Mouse (Mus musculus) adrenal gland, postnatal 25 days (tissue): ENCODE measurements around the gene Ccnd3. TPM values are rescaled to one million over a fixed set of nuclear protein-coding genes. Genes with fewer than 3 reads are reported as not detected.

Experiments
- DNase-seq: peaks from one replicate; pipeline ENCODE4 v3.0.0; 2021; ENCODE audit warnings: mixed read lengths
- total RNA-seq: library from RNA; stranded (reverse); gene quantifications from 2 replicates; pipeline ENCODE4 v1.2.3, GENCODE M21; 2021

Gene Ccnd3
- total RNA-seq, 1 experiment from 2014 or later: 385 TPM

DNA sequence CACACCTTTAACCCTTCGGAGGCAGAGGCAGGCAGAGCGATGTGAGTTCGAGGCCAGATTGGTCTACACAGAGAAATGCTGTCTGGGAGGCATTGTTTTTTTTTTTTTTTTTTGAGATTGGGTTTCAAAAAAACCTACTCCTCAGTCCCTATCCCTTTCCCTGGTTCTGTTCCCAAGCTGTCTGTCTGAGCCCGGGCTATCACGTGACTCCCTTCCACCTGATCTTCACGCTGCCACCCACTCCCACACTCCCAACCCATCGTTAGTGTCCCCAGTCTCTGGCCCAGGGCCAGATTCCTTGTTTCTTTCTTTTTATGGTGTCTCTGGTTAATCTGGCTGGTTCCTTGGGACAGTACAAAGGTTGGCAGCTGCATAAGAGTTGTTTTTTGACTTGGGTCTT is 46.2 kb downstream of the Ccnd3 start:
- DNase-seq: no peak

DNA sequence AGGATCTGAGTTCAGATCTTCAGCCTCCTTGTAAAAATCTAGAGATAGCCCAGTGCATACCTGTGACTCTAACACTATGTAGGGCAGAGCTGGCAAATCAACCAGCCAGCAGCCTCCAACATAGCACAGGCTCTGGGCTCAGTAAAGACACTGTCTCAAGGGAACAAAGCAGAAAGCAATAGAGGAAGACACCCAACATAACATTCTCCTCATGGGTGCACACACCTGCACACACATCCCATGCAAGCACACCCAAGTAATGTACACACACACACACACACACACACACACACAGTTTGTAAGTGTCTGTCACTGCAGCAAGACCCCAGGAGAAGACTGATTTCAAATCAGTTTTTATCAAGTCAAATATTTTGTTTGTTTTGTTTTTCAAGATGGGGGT is 48.1 kb downstream of the Ccnd3 start:
- no peak for DNase-seq

DNA sequence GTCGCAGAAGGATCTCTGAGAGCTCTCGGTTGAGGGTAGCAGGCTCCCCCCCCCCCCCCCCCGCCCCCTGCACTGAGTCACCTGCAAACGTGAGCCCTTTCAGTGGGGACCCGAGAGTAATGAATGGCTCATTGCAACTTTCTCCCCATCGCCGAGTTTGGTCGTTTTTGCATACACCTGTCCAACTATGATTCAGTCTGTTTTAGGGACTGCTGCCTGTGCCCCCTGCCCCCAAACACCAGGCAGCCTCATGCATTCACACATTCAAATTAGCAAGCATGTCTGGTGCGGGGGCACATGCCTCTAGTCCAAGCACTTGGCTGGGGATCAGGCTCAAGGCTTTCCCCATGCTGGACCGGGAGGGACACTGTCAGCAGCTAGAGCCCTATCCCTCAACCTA is 49.8 kb downstream of the Ccnd3 start:
- no peak for DNase-seq

DNA sequence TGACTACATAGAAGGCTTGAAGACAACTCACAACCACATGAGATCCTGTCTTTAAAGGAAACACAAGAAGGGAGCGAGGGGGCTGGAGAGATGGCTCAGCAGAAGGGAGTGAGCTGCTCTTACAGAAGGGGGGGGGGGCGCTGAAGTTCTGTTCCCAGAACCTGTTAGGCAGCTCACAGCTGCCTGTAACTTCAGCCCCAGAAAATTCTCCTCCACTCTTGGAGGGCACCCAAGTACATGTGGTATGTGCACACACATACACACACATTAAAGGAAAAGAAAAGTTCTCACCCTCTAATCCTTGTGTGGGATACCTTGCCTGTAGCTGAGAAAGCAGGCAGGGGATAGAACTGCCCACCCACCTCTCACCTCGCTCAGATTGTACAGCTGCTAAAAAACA is 52.3 kb downstream of the Ccnd3 start:
- no peak for DNase-seq

DNA sequence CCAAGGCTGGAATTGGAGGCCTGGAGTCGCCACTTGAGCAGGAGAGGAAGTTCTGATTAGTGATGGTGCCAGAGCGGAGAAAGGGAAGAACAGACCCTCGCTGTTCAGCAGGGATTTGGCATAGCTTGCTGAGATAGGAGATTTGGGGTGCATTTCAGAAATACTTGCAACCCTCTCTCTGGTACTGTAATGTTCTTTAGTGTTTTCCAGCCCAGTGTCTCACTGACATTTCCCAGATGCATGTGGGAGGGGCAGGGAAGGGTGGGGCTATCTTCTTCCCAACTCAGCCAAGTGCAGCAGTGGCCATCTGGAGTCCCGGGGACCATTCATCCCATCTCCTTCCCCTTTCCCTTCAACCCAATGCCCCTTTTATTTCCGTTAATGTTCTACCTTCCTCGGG is 54.9 kb downstream of the Ccnd3 start:
- no peak for DNase-seq

DNA sequence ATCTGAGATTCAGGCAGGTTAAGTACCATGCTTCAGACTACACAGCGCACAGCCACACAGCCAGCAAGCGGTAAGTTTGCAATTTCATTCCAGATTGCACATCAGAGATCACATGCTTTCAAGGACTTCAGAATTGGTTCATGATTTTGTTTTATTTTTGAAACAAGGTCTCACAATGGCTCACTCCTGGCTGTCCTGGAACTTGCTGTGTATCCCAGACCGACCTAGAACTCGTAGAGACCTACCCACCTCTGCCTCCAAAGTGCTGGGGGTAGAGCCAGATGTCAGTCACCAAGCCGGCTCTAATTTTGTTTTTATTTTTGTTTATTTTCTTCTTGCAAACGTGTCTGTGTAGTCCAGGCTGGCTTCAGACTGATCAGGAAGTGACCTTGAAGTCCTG is 58.0 kb downstream of the Ccnd3 start:
- DNase-seq: peak; percentile 4

DNA sequence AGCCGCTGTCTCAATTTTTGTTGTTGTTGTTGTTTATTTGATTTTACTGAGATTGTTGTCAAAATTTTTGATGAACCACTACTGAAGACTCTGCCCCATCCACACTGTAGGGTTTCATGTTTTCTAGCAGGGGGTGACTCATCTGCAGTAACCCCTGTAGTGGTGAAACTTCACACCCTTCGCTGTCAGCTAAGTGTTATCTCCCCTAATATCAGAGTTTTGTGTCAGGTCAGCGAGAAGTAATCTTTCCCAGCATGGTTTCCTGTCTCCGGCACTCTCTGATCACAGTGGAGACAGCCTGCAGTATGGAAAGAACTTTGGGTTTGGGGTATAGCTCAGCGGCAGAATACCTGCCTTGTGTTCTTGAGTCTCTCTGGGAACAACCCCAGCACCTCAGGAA is 59.8 kb downstream of the Ccnd3 start:
- DNase-seq: no peak

DNA sequence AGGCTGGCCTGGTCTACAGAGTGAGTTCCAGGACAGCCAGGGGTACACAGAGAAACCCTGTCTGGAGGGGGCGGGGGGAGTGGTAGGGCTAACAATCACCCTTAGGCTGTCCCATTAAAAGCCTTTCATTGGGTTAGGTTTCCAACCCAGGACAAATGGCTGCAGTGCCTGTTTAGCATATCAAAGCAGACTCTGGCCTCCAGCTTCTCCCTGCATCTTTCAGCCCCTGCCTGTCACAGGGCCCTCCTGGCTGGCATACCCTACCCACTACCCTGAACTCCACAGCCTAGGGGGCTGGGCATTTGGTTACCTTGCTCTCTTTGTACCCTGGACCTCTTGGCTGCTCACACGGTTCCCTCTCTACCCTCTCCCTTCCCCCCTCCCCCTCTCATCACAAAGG is 61.3 kb downstream of the Ccnd3 start:
- no peak for DNase-seq

DNA sequence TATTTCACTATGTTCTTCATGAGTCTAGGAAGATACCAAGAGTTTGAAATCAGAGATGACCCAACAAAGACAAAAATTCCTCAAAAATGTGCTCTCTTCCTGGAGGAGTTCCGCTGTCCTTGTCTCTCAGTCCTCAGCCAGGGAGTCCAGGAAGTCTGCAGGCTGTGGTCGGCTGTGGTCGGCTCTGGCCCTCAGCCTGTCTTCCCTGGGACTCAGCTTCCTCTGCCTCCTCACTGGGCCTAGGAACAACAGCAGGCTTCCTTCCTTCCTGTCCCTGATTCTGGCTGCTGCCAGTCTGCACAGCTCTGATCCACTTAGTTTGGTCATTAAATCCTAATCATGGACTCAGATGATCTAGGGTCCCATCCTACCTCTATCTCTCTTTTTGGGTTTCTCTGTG is 62.4 kb downstream of the Ccnd3 start:
- no peak for DNase-seq

DNA sequence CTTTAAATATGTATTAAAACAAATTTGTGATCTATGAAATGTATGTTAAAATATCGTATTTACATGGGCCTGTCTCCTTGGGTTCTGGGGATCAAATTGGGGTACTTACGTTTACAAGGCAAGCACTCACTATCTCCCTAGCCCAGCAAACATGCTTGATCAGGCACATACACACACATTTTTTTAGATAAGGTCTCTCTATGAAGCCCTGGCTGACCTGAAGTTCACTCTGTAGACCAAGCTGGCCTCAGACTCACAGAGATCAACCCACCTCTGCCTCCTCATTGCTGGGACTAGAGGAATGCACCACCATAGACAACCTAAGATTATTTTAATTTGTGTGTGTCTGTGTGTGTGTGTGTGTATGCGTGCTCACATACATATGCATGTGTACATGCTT is 63.5 kb downstream of the Ccnd3 start:
- DNase-seq: no peak

DNA sequence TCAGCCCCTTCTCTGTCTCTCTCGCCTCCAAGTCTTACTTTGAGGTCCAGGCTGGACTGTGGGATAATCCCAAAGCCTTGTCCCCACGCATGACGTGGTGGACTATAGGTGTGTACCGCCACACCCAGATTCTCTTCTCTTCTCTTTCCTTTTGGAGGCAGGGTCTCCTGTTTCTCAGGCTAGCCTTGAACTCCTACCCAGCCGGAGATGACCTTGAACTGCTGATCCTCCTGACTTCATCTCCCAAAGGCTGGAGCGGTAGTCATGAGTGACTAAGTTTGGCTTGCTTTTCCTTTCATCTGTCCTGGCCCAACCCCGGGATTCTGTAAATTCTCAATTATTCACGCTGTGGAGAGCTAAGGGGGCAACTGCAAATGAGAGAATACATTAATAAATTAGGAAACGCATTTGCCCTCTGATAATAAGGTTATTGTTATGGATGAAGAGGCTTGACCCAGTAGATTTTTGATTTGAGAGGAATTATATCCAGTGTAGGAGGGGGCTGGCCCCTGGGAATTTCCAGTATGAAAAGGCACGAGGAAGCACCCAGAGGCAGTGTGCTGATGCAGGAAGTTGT is 64.2 kb downstream of the Ccnd3 start:
- no peak for DNase-seq

DNA sequence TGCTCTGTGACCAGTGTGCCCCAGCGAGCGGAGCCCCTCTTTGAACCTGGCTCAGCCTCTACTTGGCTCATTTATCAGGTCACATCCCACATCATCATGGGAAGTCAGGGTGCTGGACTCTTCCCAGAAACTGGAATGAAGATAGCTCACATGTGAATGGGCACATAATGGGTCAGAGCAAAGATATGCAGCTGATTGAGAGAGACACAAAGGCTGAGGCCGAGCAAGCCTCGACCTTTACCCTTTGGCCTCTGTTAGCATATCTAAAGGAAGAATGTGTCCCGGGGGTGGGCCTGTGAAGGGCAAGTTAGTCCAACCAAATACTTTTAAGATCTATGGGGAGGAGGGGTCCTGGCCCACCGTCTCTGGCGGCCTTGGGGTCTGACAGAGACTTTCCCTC is 66.8 kb downstream of the Ccnd3 start:
- no peak for DNase-seq

DNA sequence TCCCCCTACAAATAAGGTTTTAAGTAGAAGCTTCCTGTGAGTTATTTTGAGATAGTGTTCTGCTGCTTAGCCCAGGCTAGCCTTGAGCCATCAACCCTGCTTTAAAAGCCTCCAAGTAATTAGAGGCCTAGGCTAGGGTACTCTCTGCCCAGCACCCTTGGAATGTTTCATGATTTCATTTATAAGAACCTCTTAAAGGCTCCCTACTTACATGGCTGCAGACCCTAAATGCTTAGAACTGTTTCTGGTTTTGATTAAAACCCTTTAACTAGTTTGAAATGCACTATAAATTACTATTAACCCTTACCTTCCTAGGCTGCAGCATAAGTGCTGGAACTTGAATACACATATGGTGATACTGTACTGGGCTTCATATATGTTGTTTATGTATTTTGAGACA is 67.6 kb downstream of the Ccnd3 start:
- no peak for DNase-seq

DNA sequence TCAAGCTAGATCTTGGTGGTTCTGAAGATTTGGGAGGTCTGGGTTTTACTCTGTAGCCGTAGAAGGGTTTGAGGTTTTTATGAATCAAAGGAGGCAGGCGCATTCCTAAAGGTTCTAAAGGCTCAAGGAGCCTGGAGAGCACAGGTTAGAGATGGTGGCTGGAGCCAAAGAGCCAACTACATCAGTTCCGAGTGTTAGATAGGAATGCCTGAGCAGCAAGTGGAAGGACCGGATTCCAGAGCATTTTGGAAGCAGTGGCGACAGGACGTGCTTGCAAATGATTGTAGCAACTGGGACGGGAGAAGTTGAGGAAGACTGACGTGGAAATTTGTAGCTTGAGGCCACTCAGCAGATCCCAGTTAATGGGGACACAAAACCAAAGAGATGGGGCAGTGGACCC is 69.2 kb downstream of the Ccnd3 start:
- DNase-seq: no peak

DNA sequence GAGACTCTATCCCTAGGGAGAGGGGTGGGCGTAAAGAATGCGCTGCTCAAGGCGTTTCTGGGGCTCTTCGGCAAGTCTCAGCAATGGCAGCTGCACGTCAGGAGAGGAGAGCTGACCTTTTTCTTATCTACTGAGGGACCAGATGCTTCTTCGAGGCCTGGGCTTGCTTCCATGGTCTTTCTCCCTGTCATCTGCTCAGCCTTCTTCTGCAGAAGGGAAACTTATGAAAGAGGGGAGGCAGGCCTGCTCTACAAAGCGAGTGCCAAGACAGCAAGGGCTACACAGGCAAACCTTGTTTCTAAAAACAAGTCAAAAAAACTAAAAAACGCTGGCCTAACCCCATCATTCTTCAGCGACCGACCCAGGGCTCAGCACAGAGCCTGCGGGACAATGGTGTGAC is 70.0 kb downstream of the Ccnd3 start:
- no peak for DNase-seq

DNA sequence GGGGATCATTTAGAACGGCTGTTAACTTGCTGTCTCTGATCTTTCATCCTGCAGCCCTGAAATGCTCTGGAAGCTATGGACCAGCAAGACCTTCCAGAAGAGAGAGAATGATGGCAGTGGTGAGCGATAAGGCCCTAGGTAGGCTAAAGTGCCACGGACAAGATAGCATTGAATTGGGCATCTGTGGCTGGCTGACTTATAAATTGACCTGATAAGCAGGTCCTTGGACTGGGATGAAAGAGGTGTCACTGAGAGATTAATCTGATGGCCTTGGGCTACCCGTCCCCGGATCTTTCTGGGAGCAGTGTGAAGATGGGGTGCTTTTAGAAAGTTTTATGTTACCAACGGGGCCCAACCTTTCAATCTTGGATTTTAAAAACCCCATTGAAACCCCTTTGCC is 73.8 kb downstream of the Ccnd3 start:
- DNase-seq: peak; percentile 9

DNA sequence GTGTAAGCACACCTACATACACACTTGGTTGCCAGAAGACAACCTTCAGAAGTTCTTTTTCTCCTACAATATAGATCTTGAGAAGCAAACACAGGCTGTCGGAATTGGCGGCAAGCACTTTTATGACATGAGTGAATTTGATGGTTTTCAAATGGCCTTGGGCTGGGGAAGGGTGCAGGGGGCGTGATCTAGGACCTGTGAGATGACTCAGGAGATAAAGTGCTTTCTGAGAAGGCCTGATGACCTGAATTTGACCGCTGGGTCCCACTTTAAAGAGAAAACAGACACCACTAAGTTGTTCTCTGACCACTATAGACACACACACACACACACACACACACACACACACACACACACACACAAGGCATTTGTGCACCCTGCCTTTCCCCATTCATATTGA is 76.1 kb downstream of the Ccnd3 start:
- no peak for DNase-seq

DNA sequence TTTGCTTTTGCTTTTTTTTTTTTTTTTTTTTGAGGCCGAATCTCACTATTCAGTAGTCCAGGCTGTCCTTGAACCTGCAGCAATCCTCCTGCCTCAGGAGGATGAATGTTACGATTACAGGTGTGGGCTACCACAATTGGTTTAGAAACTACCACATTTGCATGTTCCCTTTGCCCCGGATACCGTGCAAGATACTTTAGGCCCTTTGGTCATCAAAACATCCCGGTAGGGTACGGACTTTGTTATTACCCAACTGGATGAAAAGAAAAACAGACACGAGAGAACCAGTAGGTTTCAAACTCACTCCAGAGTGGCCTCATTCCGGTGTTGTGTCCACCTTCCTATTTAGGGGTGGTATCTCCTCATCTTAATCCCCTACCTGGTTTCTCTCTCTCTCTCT is 83.7 kb downstream of the Ccnd3 start:
- no peak for DNase-seq

DNA sequence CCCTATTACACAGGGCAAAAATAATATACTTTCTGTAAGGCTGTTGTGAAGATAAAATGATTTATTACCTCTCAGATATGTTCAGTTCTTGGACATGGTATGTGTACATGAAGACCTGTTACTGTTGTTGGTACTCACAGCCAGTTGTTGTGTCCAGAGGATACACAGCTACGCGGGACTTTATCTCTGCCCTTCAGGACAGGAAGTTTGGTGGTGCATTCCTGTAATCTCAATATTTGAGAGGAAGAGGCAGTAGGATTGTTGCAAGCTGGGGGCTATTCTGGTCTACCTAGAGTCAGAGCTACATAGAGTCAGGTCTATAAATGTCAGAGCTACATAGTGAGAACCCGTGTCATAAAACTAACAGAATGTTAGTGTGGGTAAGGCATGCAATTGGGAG is 86.2 kb downstream of the Ccnd3 start:
- DNase-seq: no peak

DNA sequence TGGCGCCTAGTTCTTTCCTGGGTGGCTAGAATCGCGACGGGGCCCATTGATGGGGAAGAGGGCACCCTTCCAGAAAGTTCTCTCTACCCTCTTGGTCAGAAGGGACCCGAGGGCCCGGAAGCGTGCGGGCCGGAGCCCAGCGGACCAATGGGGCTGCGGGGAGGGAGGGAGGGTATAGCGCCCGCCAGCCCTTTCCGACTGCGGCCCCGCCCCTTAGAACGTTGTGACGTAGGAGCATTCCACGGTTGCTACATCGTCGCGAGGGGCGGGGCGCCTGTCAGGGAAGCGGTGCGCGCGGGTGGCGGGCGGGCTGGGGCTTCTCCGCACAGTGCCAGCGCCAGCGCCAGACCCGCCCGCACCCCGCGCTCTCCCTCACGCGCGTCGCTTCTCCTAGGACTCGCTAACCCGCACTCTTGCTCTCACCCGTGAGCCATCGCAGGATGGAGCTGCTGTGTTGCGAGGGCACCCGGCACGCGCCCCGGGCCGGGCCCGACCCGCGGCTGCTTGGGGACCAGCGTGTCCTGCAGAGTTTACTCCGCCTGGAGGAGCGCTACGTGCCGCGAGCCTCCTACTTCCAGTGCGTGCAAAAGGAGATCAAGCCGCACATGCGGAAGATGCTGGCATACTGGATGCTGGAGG is 88.5 kb downstream of the Ccnd3 start:
- peak; percentile 97 for DNase-seq

DNA sequence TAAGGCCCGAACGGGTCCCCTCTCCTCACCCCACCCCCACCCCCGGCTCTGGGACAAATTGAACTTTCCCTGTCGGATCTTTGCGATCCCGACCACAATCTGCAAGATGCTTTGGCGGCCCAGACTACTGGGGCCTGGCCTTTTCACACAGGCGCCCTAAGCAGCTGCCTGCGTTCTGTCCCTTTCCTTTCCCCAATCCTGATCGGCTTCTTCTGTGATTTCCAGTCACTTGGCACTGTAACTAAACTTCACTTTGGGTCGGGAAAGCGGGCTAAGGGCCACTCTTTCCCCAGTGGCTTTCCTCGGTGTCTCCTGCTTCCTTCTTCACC is 89.0 kb downstream of the Ccnd3 start:
- no peak for DNase-seq

DNA sequence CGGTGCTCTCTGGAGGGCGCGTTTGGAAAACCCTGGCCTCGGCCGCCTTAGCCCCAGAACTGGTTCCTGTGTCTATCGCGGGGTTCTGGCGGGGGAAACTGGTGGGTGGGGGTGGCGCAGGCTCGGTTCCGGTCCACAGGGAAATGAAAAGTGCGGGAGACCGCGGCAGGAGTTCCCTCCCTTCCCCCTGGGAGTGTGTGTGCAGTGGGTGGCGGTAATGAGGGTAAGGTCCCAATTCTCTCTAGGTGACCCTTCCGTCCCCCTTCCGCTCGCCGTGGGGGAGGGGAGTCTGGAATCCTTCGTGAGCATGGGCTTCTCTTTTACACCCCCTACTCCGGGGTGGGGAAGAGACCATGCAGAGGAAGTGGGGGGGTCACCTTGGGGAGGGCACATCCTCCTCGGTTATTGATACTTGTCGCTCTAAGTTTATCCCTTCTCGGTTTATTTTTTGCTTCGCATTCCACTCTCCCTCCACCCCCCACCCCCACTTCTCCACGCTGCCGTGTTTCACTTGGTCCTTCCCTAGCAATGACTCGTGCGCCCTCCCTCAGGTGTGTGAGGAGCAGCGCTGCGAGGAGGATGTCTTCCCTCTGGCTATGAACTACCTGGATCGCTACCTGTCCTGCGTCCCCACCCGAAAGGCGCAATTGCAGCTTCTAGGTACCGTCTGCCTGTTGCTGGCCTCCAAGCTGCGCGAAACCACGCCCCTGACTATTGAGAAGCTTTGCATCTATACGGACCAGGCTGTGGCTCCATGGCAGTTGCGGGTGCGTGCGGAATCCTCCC is 89.5 kb downstream of the Ccnd3 start:
- peak; percentile 44 for DNase-seq

DNA sequence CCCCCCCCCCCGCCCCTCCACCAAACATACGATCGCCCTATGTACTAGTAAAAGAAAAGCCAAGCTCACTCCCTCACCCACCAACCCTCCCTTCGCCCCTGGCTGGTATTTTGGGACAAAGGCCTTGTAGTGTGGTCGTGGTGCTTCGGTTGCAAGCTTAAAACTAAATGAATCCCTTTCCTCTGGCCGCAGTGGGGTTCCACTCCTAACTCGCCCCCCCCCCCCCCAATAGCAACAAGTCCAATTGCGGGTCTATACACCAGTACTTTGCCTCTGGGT is 90.1 kb downstream of the Ccnd3 start:
- no peak for DNase-seq
